Mouse (Mus musculus): ENCODE results near the gene Gpatch3.

DNA sequence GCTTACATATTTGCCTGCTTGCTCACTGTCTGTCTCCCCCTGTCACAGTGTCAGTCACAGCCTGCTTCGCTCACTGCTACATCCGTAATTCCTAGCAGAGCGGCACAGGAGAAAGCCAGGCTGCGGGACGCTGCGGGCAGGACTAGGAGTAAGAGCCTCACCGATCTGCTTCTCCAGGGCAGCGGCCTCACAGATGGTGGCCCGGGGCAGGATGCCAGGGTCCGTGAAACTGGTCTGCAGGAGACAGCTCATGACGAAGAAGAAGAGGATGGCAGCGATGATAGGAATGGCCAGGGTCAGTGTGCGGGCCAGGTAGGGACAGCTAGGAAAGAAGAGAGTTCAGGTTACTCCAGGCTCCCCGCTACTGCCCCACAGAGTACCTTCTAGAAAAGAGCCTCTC is 52.5 kb downstream of the Gpatch3 start:
- no peak for TF ChIP-seq POLR2A (IDR thresholded peaks at IDR 0.05; ENCODE audit: low read depth, low read length)
- no peak for TF ChIP-seq CTCF (IDR thresholded peaks at IDR 0.05; ENCODE audit: extremely low read depth, insufficient read length, insufficient replicate concordance, low read depth, low read length)
